Mouse (Mus musculus) limb, embryonic 10.5 days (tissue): ENCODE results near the gene Gm8024. TPM values are rescaled to one million over a fixed set of nuclear protein-coding genes. Genes with fewer than 3 reads are reported as not detected.
"Not testable (repeated sequence)": the region's sequence is repeated elsewhere in the genome, so short reads cannot be mapped to it uniquely, and the experiment has no call there.

Experiments used
- DNase-seq: peaks from one replicate; pipeline ENCODE4 v3.0.0-alpha.2; 2017; ENCODE audit warnings: low spot score
- H3K27ac ChIP-seq: fragments of 300-500 bp; sonication (generic); 2 replicates; pipeline ENCODE4 v1.5.1; 2016; ENCODE audit warnings: mild to moderate bottlenecking
- H3K27me3 ChIP-seq: fragments of 300-500 bp; sonication (generic); 2 replicates; pipeline ENCODE4 v1.6.1; 2016; ENCODE audit warnings: low read depth, mild to moderate bottlenecking; ENCODE audit not compliant: poor library complexity, severe bottlenecking
- H3K36me3 ChIP-seq: fragments of 300-500 bp; sonication (generic); 2 replicates; pipeline ENCODE4 v1.6.1; 2016; ENCODE audit warnings: mild to moderate bottlenecking, moderate library complexity
- H3K4me1 ChIP-seq: fragments of 300-500 bp; sonication (generic); 2 replicates; pipeline ENCODE4 v1.6.1; 2016
- H3K4me3 ChIP-seq: fragments of 300-500 bp; sonication (generic); 2 replicates; pipeline ENCODE4 v1.5.1; 2016; ENCODE audit warnings: mild to moderate bottlenecking, moderate library complexity
- H3K9me3 ChIP-seq: fragments of 300-500 bp; sonication (generic); replicated peaks from 2 replicates; pipeline ENCODE4 v1.6.1; 2016; ENCODE audit warnings: mild to moderate bottlenecking
- WGBS: fragments of 180-500 bp; shearing (Covaris S2); methylation state at CpG from one replicate; pipeline ENCODE4 v1.1.7; 2016; 5-methylcytosine and 5-hydroxymethylcytosine counted together
- polyA plus RNA-seq: library from polyadenylated mRNA; unstranded; fragments of >200 nt; fragmentation: Nextera tagmentation; extraction: Ambion mirVana; gene quantifications from 2 replicates; pipeline ENCODE4 v1.2.1, GENCODE M21; 2016

The Gm8024 gene
- polyA plus RNA-seq = not detected in 2 replicates

- H3K4me1 ChIP-seq, H3K4me3 ChIP-seq, H3K9me3 ChIP-seq, DNase-seq, H3K27ac ChIP-seq, H3K27me3 ChIP-seq, H3K36me3 ChIP-seq: not testable (repeated sequence)
- 97% methylated on average over 1 of the region's 3 CpGs for WGBS
Observed at GRCm38 (mm10) chr14:42524182-42524581, at the start of gene Gm8024. Gene Gm8024 (minus strand): TSS chr14:42524282.

DNA sequence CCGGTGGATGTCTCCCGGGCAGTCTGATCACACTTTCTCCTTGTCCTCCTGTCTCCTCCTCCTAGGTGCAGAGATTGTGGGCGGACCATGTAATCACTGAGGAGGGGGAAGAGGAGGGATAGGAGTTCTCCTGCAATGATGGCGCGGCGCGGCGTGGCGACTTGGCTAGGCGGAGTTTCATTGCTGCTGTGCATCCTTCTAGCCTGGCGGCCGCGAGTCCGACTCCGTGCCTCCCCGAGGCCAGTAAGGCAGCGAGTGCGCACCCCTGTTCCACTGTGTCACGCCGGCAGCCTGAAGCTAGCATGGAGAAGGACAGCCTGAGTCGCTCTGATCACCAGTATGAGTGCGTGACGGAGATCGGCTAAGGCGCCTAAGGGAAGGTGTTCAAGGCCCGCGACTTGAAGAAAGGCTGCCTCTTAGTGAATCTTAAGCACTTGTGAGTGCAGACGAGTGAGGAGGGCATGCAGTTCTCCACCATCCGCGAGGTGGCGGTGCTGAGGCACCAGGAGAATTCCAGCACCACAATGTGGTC is 19.2 kb upstream of the Gm8024 start:
- not testable (repeated sequence) for H3K9me3 ChIP-seq, H3K36me3 ChIP-seq, H3K27ac ChIP-seq, DNase-seq, H3K4me1 ChIP-seq, H3K27me3 ChIP-seq, H3K4me3 ChIP-seq
- 5% methylated on average over 28 of the region's 31 CpGs for WGBS

GRCm38 (mm10) chr14:42542316-42543169 is 18.5 kb upstream of the Gm8024 start:
- H3K4me1 ChIP-seq, H3K27ac ChIP-seq, H3K4me3 ChIP-seq, H3K27me3 ChIP-seq, DNase-seq, H3K36me3 ChIP-seq, H3K9me3 ChIP-seq: not testable (repeated sequence)
- 17% methylated on average over 23 of the region's 29 CpGs for WGBS

- WGBS = 100% methylated on average over 1 of the region's 3 CpGs
Observed at GRCm38 (mm10) chr14:42502249-42502648, 21.8 kb downstream of the Gm8024 start, which contains the start of gene Gm8020. Gene Gm8020 (minus strand): TSS chr14:42502349.

More at GRCm38 (mm10) chr14:42502249-42502648, 21.8 kb downstream of the Gm8024 start, which contains the start of gene Gm8020:
- not testable (repeated sequence) for H3K4me3 ChIP-seq, H3K9me3 ChIP-seq, H3K27me3 ChIP-seq, H3K4me1 ChIP-seq, H3K36me3 ChIP-seq, DNase-seq, H3K27ac ChIP-seq

Other genes with a start within 250 kb of the Gm8024 start
- not detected in 2 replicates for gene Gm9611, start 226.9 kb downstream of the Gm8024 start, polyA plus RNA-seq
- gene Gm7995, start 214.1 kb downstream of the Gm8024 start, polyA plus RNA-seq = not detected in 2 replicates
- not detected in 2 replicates for gene Gm8005, start 84.6 kb downstream of the Gm8024 start, polyA plus RNA-seq
- gene Gm8011, start 60.4 kb downstream of the Gm8024 start, polyA plus RNA-seq = not detected in 2 replicates
- not detected in 2 replicates for gene Gm8020, start 21.9 kb downstream of the Gm8024 start, polyA plus RNA-seq
- not detected in 2 replicates for gene Gm17124, start 75.6 kb upstream of the Gm8024 start, polyA plus RNA-seq
- gene Gm3633, start 117.6 kb upstream of the Gm8024 start, polyA plus RNA-seq = not detected in 2 replicates
- gene Gm10378, start 131.7 kb upstream of the Gm8024 start, polyA plus RNA-seq = not detected in 2 replicates
- not detected in 2 replicates for gene Gm3015, start 244.5 kb upstream of the Gm8024 start, polyA plus RNA-seq